Mouse (Mus musculus) brain, embryonic 18.5 days (tissue): ENCODE data around the gene Clrn2.

Source experiments
- DNase-seq: peaks from one replicate; pipeline ENCODE4 v3.0.0-alpha.2; 2012; ENCODE audit warnings: low read depth, low spot score

Clrn2 gene

GRCm38 (mm10) chr5:45510071-45510470 is 56.5 kb downstream of the Clrn2 start:
- no peak for DNase-seq

- DNase-seq: no peak
Measured at GRCm38 (mm10) chr5:45512908-45513307, 59.4 kb downstream of the Clrn2 start.

- DNase-seq: no peak
Measured at GRCm38 (mm10) chr5:45513511-45513910, 60.0 kb downstream of the Clrn2 start.
